Mouse (Mus musculus): ENCODE measurements around the gene Rad51b.

The Rad51b gene

GRCm38 (mm10) chr12:79648812-79649700, 352.0 kb downstream of the Rad51b start:
- no peak for DNase-seq (ENCODE audit: low spot score)

DNA sequence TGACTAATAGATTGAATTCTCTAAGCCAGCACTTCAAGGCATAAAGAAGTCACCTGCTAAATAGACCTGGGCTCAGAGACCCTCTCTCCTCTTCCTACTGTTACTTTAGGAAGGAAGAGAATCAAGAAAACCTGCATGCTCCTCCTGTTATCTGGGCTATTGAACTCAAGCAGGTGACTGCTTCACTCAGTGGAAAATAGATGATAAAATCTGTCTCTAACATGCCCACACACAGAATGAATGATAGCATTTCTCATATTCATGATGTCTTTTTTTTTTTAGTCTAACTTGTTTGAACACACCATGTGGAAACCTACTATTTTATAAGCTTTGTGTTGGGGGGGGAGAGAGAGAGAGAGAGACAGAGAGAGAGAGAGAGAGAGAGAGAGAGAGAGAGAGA, 352.7 kb downstream of the Rad51b start:
- no peak for DNase-seq (ENCODE audit: low spot score)

GRCm38 (mm10) chr12:79655138-79655537, 358.1 kb downstream of the Rad51b start:
- DNase-seq (ENCODE audit: low spot score): no peak

DNA sequence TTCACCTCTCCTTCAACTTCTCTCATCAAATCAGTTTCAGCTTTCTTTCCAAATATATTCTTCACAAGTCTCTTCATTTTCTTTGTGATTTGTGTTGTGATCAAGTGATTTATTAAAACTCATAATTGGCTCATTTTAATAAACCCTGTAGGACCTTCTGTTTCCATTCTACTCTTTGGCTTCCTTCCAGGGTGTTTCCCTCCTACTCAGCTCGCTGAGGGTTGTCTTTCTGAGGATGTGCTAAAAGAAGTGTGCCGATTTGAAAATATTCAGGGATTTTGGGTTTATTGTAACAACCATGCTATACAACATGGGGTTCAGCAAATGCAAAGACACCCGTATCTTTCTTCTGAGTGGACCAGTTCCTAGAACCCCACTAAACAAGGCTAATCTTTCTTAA, 361.8 kb downstream of the Rad51b start:
- no peak for DNase-seq (ENCODE audit: low spot score)

DNA sequence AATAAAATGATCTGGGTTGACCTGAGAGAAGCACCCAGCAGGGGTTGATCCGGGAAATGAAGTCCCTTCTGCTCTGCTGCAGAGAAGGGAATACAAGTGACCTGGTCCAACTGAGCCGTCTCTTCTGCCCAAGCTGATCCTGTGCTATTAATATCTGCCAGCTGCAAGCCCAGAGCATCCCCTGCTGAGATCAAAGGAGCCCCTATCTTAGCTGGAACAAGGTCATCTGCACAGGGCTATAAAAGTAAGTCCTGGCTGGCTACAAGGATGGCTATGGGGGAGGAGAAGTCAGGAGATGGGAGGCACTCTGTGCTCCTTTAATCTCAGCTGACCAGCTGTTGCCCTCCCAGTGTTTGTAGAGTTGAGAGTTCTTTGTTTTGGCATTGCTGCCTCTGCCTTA, 364.2 kb downstream of the Rad51b start:
- no peak for DNase-seq (ENCODE audit: low spot score)

- no peak for DNase-seq (ENCODE audit: low spot score)
Observed at GRCm38 (mm10) chr12:79663131-79663892, 366.2 kb downstream of the Rad51b start.

GRCm38 (mm10) chr12:79663893-79664574, 367.0 kb downstream of the Rad51b start:
- DNase-seq (ENCODE audit: low spot score): no peak

GRCm38 (mm10) chr12:79674846-79675439, 377.9 kb downstream of the Rad51b start:
- no peak for DNase-seq (ENCODE audit: low spot score)

- no peak for DNase-seq (ENCODE audit: low spot score)
Observed at GRCm38 (mm10) chr12:79675440-79676176, 378.5 kb downstream of the Rad51b start.

DNA sequence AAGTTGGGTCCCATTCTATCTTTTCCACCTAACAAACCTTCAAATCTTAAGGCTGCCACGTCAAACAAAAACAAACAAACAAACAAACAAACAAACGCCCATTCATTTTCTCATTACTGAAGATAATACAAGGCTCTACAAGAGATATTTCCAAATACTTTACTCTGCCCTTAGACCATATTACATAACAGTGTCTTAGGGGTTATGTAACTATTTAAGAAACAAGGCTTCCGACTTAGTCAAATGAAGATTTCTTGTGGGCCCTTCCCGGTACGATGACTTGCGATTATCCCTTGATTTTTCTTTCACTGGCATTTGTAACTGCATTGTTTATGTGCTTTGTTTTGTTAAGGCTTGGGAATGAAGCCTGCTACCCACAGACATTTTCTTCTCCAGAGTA, 379.2 kb downstream of the Rad51b start:
- DNase-seq (ENCODE audit: low spot score): no peak

GRCm38 (mm10) chr12:79676896-79677295, 379.8 kb downstream of the Rad51b start:
- no peak for DNase-seq (ENCODE audit: low spot score)

GRCm38 (mm10) chr12:79679251-79679901, 382.3 kb downstream of the Rad51b start:
- DNase-seq (ENCODE audit: low spot score): no peak

DNA sequence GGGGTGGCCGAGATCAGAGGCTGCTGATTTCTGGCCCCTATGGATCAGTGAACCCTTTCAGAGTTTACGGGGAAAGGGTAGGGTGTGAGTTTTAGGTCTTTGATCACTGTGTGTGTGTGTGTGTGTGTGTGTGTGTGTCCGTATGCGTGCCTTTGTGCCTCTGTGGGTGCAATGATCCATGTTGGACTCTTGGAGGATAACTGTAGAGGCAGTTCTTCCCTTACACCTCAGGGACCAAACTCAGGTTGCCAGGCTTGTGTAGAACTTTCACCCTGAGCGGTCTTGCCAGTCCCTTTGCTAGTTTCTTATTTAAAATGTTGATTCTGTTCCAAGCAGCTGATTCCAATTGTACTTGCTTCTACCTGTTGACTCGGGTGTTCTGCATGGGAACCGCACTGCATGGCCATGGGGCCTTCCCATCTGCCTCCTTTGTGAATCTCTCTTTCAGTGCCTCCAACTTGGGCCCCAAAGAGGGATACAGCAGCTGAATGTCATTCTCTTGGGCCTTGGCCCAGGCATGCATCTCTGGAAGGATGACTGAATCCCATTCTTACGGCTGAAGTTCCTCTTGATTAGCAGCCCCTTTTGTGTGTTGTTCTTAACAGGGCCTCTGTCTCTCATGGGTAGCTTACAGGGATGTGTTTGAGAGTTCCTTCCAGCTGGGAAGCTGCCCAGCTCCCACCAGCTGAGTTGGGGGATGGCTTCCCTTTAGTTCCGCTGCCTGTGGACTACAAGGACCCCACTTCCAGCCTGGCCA, 383.0 kb downstream of the Rad51b start:
- DNase-seq (ENCODE audit: low spot score): no peak

- no peak for DNase-seq (ENCODE audit: low spot score)
Observed at GRCm38 (mm10) chr12:79680698-79681072, 383.6 kb downstream of the Rad51b start.

- no peak for DNase-seq (ENCODE audit: low spot score)
Observed at GRCm38 (mm10) chr12:79681571-79681970, 384.5 kb downstream of the Rad51b start.

- DNase-seq (ENCODE audit: low spot score): no peak
Observed at GRCm38 (mm10) chr12:79683350-79683749, 386.3 kb downstream of the Rad51b start.

DNA sequence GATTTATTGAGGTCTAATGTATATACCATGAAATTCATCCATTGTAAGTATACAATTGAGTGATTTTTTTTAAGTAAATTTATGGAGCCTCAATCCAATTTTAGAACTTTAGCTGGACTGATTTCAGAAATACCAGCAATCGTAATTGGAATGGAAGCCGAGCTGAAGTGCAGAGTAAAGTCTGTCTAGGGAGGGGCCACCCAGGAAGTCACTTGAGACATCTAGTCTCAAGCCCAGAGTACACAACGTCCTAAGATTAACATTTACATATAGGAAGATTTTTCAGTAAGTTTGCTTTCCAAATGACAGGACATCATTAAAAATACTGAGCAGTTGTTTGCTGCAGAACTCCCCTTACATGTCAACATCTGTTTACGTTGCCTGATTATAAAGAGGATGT, 386.7 kb downstream of the Rad51b start:
- DNase-seq (ENCODE audit: low spot score): no peak

GRCm38 (mm10) chr12:79684338-79684737, 387.3 kb downstream of the Rad51b start:
- DNase-seq (ENCODE audit: low spot score): no peak

GRCm38 (mm10) chr12:79686594-79687325, 389.7 kb downstream of the Rad51b start:
- no peak for DNase-seq (ENCODE audit: low spot score)

Data from ovary, postnatal 10 days (tissue).